Mouse (Mus musculus) CD8-positive naive resting alpha-beta T cell, adult 2 months (primary cell): ENCODE measurements at regions not wholly inside any gene's neighbourhood (a gene's known extent, or its start where the extent isn't known, plus 50 kb on each side); places are given as distances from the start of the nearest gene placed in this dataset.

Experiments used
- DNase-seq, 2 experiments: peaks; one replicate each; pipeline ENCODE4 v3.0.0; 2022; ENCODE audit warnings: low read depth in 2 of 2, low spot score in 2 of 2

- DNase-seq = no peak
Observed at GRCm38 (mm10) chr13:31163878-31164495, 190.0 kb downstream of the Gm5447 start.

- no peak for DNase-seq
Observed at GRCm38 (mm10) chr13:31166286-31166685, 192.3 kb downstream of the Gm5447 start.

- DNase-seq = no peak
Observed at GRCm38 (mm10) chr13:31168854-31169253, 194.8 kb downstream of the Gm5447 start.

GRCm38 (mm10) chr13:31171751-31172150 lies 197.7 kb downstream of the Gm5447 start:
- DNase-seq = no peak

GRCm38 (mm10) chr13:31172580-31172979 lies 198.6 kb downstream of the Gm5447 start:
- DNase-seq = no peak

GRCm38 (mm10) chr13:31177999-31178783 lies 204.2 kb downstream of the Gm5447 start:
- no peak for DNase-seq

- no peak for DNase-seq
Observed at GRCm38 (mm10) chr13:31178964-31179363, 205.0 kb downstream of the Gm5447 start.

GRCm38 (mm10) chr13:31179407-31180001 lies 205.5 kb downstream of the Gm5447 start:
- DNase-seq = no peak

- DNase-seq = no peak
Observed at GRCm38 (mm10) chr13:31181530-31181929, 207.5 kb downstream of the Gm5447 start.

- no peak for DNase-seq
Observed at GRCm38 (mm10) chr13:31184845-31185834, 211.1 kb downstream of the Gm5447 start.

- no peak for DNase-seq
Observed at GRCm38 (mm10) chr13:31186805-31187589, 213.0 kb downstream of the Gm5447 start.

GRCm38 (mm10) chr13:31189116-31189515 lies 215.1 kb downstream of the Gm5447 start:
- no peak for DNase-seq

GRCm38 (mm10) chr13:31190036-31190435 lies 216.0 kb downstream of the Gm5447 start:
- DNase-seq = no peak

GRCm38 (mm10) chr13:31191344-31192139 lies 217.5 kb downstream of the Gm5447 start:
- DNase-seq = no peak

GRCm38 (mm10) chr13:31194971-31195370 lies 221.0 kb downstream of the Gm5447 start:
- no peak for DNase-seq

GRCm38 (mm10) chr13:31196546-31196945 lies 222.5 kb downstream of the Gm5447 start:
- DNase-seq = no peak

GRCm38 (mm10) chr13:31197593-31197992 lies 223.6 kb downstream of the Gm5447 start:
- DNase-seq = no peak

- DNase-seq = no peak
Observed at GRCm38 (mm10) chr13:31199384-31199783, 225.4 kb downstream of the Gm5447 start.

GRCm38 (mm10) chr13:31204068-31204467 lies 230.1 kb downstream of the Gm5447 start:
- no peak for DNase-seq
